Mouse (Mus musculus) heart, embryonic 11.5 days (tissue): ENCODE measurements around the gene Itgad. TPM values are rescaled to one million over a fixed set of nuclear protein-coding genes. Genes with fewer than 3 reads are reported as not detected.
A peak's percentile ranks its signal among the peaks of the same experiment; 100 is the strongest.

Experiments used
- ATAC-seq: fragments of 200-750 bp; cut with Nextera tagmentation; replicated peaks from 2 replicates; pipeline ENCODE4 v1.8.0; 2017; ENCODE audit warnings: moderate library complexity; ENCODE audit not compliant: insufficient number of reproducible peaks, low FRiP score, low TSS enrichment
- H3K27ac ChIP-seq: fragments of 300-500 bp; sonication (generic); 2 replicates; pipeline ENCODE4 v1.5.1; 2014; ENCODE audit warnings: mild to moderate bottlenecking, low read depth, low read length
- H3K27me3 ChIP-seq: fragments of 300-500 bp; sonication (generic); 2 replicates; pipeline ENCODE4 v1.6.1; 2014; ENCODE audit warnings: mild to moderate bottlenecking, low read length, mixed read lengths; ENCODE audit not compliant: control insufficient read depth, insufficient read depth
- H3K36me3 ChIP-seq: fragments of 300-500 bp; sonication (generic); 2 replicates; pipeline ENCODE4 v1.6.1; 2014; ENCODE audit warnings: mild to moderate bottlenecking, low read length, moderate library complexity, mixed read lengths; ENCODE audit not compliant: control insufficient read depth, insufficient read depth
- H3K4me1 ChIP-seq: fragments of 300-500 bp; sonication (generic); 2 replicates; pipeline ENCODE4 v1.6.1; 2014; ENCODE audit warnings: low read length; ENCODE audit not compliant: control insufficient read depth, insufficient read depth
- H3K4me2 ChIP-seq: fragments of 300-500 bp; sonication (generic); 2 replicates; pipeline ENCODE4 v1.6.1; 2014; ENCODE audit warnings: mild to moderate bottlenecking, moderate library complexity
- H3K4me3 ChIP-seq: fragments of 300-500 bp; sonication (generic); 2 replicates; pipeline ENCODE4 v1.5.1; 2014; ENCODE audit warnings: low read depth, low read length
- H3K9ac ChIP-seq: fragments of 300-500 bp; sonication (generic); 2 replicates; pipeline ENCODE4 v1.6.1; 2014; ENCODE audit warnings: mild to moderate bottlenecking, low read depth, low read length, moderate library complexity
- H3K9me3 ChIP-seq: fragments of 300-500 bp; sonication (generic); replicated peaks from 2 replicates; pipeline ENCODE4 v1.6.1; 2016; ENCODE audit warnings: low read length; ENCODE audit not compliant: control insufficient read depth
- WGBS: fragments of 180-500 bp; shearing (Covaris S2); extraction: QIAGEN DNeasy Blood & Tissue Kit; methylation state at CpG from one replicate; pipeline ENCODE4 v1.1.7; 2014; ENCODE audit not compliant: insufficient replicate concordance; 5-methylcytosine and 5-hydroxymethylcytosine counted together
- polyA plus RNA-seq: library from polyadenylated mRNA; unstranded; fragments of >200 nt; fragmentation: Nextera tagmentation; extraction: Ambion mirVana; gene quantifications from 2 replicates; pipeline ENCODE4 v1.2.1, GENCODE M21; 2014

Itgad gene
- polyA plus RNA-seq, result not detected in 2 replicates

DNA sequence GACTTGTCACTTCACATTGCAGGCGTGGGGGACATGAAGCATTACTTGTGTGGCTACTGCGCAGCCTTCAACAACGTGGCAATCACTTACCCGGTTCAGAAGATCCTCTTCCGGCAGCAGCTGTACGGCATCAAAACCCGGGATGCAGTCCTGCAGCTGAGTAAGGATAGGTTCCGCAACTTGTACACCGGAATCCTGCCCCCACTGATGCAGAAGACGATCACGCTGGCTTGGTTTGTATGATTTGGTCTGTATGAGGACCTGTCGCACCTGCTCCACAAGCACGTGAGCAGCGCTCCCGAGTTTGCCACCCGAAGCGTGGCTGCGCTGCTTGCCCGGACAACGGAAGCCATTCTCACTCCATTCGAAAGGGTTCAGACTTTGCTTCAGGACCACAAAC is at the start of gene Itgad:
Itgad (plus strand) TSS at position 301 of the 400 bp plus-strand sequence.
- Histone ChIP-seq H3K36me3 (no peaks in the 10 kb centered on the region), H3K9me3 (no peaks in the 10 kb centered on the region), H3K9ac (no peak within 1 kb of the TSS), H3K4me3 (no peak within 1 kb of the TSS), H3K4me1 (no peaks in the 10 kb centered on the region), H3K27me3 (no peaks in the 10 kb centered on the region), H3K27ac (no peak within 1 kb of the TSS), H3K4me2 (peak within 1 kb of the TSS; percentile 50)
- ATAC-seq, result no peak
- 85% methylated on average over 21 of the region's 21 CpGs for WGBS

DNA sequence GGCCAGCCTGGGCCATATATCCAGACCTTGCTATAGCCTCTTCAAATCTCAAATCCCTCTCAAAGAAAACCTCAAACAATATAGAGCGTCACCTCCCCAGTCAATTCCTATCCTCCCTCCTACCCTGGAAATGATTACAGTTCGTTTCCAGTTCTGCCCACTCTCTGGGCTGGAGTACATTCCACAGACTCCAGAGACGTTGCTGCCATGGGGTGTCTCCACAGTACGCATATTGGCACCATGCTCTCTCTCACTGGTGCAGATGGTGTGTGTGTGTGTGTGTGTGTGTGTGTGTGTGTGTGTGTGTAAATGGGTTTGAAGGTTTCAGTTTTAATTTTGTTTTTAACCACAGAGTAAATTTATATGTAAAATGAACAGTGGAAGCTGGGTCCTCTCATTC is 48.9 kb upstream of the Itgad start:
- Histone ChIP-seq H3K27ac (no peak overlapping the region), H3K4me1 (no peaks in the 10 kb centered on the region), H3K4me2 (no peak overlapping the region), H3K9ac (no peak overlapping the region), H3K27me3 (no peaks in the 10 kb centered on the region), H3K4me3 (no peak overlapping the region), H3K9me3 (no peaks in the 10 kb centered on the region), H3K36me3 (no peaks in the 10 kb centered on the region)
- no peak for ATAC-seq
- WGBS, result 50% methylated on average over 4 of the region's 4 CpGs

DNA sequence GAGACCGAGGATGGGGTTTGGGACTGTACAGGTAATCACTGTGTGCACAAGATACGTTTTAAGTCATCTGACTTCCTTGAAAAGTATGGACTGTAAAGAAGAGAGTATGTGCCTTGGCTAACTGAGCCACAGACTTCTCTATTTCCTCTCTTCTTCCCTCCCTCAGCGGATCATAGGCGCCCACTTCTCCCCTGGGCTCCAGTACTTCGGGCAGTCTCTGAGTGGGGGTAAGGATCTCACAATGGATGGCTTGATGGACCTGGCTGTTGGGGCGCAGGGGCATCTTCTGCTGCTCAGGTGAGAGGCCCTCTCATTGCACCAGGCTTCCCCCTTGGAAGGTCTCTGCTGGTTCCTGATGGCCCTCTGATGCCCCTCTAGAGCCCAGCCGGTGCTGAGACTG is 46.7 kb upstream of the Itgad start:
- ATAC-seq, result no peak
- H3K9me3 ChIP-seq, result no peaks in the 10 kb centered on the region
- no peak overlapping the region for H3K27ac ChIP-seq
- H3K27me3 ChIP-seq, result no peaks in the 10 kb centered on the region
- WGBS, result 80% methylated on average over 7 of the region's 7 CpGs
- H3K4me2 ChIP-seq, result no peak overlapping the region
- no peak overlapping the region for H3K4me3 ChIP-seq
- H3K36me3 ChIP-seq, result no peaks in the 10 kb centered on the region
- H3K9ac ChIP-seq, result no peak overlapping the region
- no peaks in the 10 kb centered on the region for H3K4me1 ChIP-seq

DNA sequence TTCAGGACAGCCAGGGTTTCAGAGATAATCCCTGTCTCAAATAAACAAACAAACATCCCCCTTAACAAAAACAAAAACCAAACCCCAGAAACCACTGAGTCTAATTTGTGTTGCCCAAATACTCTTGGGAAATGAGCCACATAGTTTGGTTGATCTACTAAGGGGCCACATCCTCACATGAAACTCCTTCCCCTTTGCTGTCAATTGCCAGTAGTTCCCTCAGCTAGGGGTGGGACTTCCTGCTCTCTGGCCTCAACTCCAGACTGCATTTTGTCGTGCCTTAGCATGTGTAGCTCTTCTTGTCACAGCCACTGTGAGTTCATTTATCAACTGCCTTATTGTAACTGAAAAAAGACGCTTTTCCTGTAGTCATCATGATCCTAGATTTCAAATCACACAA is 43.9 kb upstream of the Itgad start:
- Histone ChIP-seq H3K9me3 (no peaks in the 10 kb centered on the region), H3K9ac (no peak overlapping the region), H3K27ac (no peak overlapping the region), H3K36me3 (no peaks in the 10 kb centered on the region), H3K4me2 (no peak overlapping the region), H3K27me3 (no peaks in the 10 kb centered on the region), H3K4me1 (no peaks in the 10 kb centered on the region), H3K4me3 (no peak overlapping the region)
- no peak for ATAC-seq
- WGBS, result 55% methylated on average over 2 of the region's 2 CpGs

DNA sequence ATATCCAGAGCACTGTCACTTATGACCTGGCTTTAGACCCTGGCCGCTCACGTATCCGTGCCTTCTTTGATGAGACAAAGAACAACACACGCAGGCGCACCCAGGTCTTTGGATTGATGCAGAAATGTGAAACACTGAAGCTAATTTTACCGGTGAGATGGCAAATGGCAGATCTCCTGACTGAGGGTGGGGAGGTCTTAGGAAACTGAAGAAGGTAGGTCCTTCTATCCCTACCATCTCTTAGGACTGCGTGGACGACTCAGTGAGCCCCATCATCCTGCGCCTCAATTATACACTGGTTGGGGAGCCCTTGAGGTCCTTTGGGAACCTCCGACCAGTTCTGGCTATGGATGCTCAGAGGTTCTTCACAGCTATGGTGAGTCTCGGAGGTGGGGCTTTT is 42.0 kb upstream of the Itgad start:
- no peak overlapping the region for H3K4me3 ChIP-seq
- WGBS, result 82% methylated on average over 11 of the region's 11 CpGs
- no peaks in the 10 kb centered on the region for H3K36me3 ChIP-seq
- ATAC-seq, result no peak
- H3K27me3 ChIP-seq, result no peaks in the 10 kb centered on the region
- no peak overlapping the region for H3K4me2 ChIP-seq
- H3K27ac ChIP-seq, result no peak overlapping the region
- H3K4me1 ChIP-seq, result no peaks in the 10 kb centered on the region
- no peak overlapping the region for H3K9ac ChIP-seq
- no peaks in the 10 kb centered on the region for H3K9me3 ChIP-seq

DNA sequence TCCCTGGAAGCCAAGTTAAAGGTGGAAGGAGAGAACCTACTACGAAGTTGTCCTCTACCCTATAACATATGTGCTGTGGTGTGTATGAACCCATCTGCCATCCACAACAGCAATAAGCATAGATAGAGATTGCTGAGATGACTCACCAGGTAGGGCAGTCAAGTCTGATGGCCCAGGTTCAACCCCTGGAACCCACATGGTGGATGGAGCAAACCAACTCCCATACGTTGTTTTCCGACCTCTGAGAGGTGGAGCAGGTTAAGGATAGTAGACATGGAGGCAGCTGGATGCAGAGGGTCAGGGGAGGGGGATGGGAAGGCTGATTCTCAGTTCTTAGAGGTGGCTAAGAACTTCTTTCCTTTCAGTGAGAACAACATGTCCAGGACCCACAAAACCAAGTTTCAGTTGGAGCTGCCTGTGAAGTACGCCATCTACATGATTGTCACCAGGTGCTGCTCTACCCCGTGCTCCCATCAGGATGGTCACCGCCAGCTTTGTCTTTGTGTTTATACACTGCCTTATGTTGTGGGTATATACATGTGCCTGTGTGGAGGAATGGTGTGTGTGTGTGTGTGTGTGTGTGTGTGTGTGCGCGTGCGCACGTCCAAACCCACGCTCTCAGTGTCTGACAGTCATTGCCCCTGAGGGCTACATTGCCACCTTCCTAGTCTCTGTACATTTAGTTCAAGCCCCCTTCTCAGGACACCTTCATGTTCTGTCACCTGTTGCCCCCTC is 39.6 kb upstream of the Itgad start:
- Histone ChIP-seq H3K27me3 (no peaks in the 10 kb centered on the region), H3K4me2 (no peak overlapping the region), H3K4me3 (no peak overlapping the region), H3K9me3 (no peaks in the 10 kb centered on the region), H3K9ac (no peak overlapping the region), H3K36me3 (no peaks in the 10 kb centered on the region), H3K4me1 (no peaks in the 10 kb centered on the region), H3K27ac (no peak overlapping the region)
- 90% methylated on average over 11 of the region's 11 CpGs for WGBS
- no peak for ATAC-seq

DNA sequence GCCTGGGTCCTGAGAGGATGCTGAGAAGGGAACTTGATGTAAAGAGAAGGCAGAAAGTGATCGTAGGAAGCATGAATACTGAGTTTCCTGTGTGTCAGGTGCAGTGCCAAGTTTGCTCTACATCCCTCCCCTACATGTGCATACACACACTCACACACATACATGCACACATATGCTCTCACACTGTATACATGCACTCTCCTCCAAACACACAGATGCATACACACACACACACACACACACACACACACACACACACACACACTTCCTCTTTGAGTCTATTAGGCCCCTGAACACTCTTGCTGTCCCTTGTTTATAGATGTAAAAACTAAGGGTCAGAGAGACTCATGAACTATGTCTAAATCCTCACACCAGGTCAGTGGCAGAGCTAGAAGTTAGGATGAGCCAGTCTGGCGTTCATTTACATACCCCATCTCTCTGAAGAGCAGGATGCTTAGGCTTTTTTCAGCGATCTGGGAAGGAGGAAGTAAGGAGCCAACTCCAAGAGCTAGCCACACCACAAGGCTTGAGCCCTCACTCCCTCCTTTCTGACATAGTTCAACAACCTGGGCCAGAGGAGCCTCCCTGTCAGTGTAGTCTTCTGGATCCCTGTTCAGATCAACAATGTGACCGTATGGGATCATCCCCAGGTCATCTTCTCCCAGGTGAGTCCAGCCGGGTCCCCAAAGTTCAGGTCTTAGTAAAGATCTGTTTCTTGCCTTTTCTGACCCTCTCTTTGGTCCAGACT is 38.8 kb upstream of the Itgad start:
- H3K9me3 ChIP-seq, result no peaks in the 10 kb centered on the region
- no peak overlapping the region for H3K4me3 ChIP-seq
- 69% methylated on average over 5 of the region's 5 CpGs for WGBS

DNA sequence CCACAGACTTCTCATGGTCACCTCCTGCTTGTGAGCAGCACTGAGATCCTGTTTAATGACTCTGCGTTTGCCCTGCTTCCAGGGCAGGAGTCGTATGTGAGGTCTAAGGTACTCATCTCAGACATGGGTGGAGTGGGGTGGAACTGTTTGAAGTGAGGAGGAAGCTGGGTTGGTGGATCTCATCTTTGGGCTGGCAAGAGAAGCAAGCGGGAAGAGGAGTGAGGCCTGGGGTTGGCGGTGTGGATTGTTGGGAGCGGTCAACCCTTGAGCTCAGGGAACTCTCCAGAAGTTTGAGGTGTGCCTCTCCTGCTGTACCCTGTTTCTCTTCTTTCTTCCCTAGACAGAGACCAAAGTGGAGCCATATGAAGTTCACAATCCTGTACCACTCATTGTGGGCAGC is 37.8 kb upstream of the Itgad start:
- Histone ChIP-seq H3K27ac (no peak overlapping the region), H3K4me1 (no peaks in the 10 kb centered on the region), H3K27me3 (no peaks in the 10 kb centered on the region), H3K4me3 (no peak overlapping the region), H3K4me2 (no peak overlapping the region), H3K9ac (no peak overlapping the region), H3K9me3 (no peaks in the 10 kb centered on the region), H3K36me3 (no peaks in the 10 kb centered on the region)
- ATAC-seq, result no peak
- WGBS, result 89% methylated on average over 5 of the region's 5 CpGs

More for the DNA sequence above, 38.8 kb upstream of the Itgad start:
- Histone ChIP-seq H3K4me1 (no peaks in the 10 kb centered on the region), H3K27ac (no peak overlapping the region), H3K4me2 (no peak overlapping the region), H3K9ac (no peak overlapping the region), H3K27me3 (no peaks in the 10 kb centered on the region), H3K36me3 (no peaks in the 10 kb centered on the region)
- no peak for ATAC-seq
